Mouse (Mus musculus) heart, embryonic 16.5 days (tissue): Measurements from ENCODE around the gene Pink1. TPM values are rescaled to one million over a fixed set of nuclear protein-coding genes. Genes with fewer than 3 reads are reported as not detected.

Source experiments
- ATAC-seq: fragments of 200-750 bp; cut with Nextera tagmentation; replicated peaks from 2 replicates; pipeline ENCODE4 v1.8.0; 2017; ENCODE audit warnings: moderate number of reproducible peaks; ENCODE audit not compliant: insufficient read depth, low FRiP score; ENCODE audit errors: extremely low read depth
- H3K27ac ChIP-seq: fragments of 300-500 bp; sonication (generic); 2 replicates; pipeline ENCODE4 v1.5.1; 2014; ENCODE audit warnings: mild to moderate bottlenecking, low read length, control low read depth, moderate library complexity
- H3K27me3 ChIP-seq: fragments of 300-500 bp; sonication (generic); 2 replicates; pipeline ENCODE4 v1.6.1; 2014; ENCODE audit warnings: low read length, mixed read lengths; ENCODE audit not compliant: control insufficient read depth, insufficient read depth
- H3K36me3 ChIP-seq: fragments of 300-500 bp; sonication (generic); 2 replicates; pipeline ENCODE4 v1.6.1; 2014; ENCODE audit not compliant: control insufficient read depth, insufficient read depth
- H3K4me1 ChIP-seq: fragments of 300-500 bp; sonication (generic); 2 replicates; pipeline ENCODE4 v1.6.1; 2014; ENCODE audit warnings: low read length, mixed read lengths; ENCODE audit not compliant: control insufficient read depth, insufficient read depth
- H3K4me2 ChIP-seq: fragments of 300-500 bp; sonication (generic); 2 replicates; pipeline ENCODE4 v1.6.1; 2014; ENCODE audit warnings: low read depth, mild to moderate bottlenecking, control low read depth, low read length
- H3K4me3 ChIP-seq: fragments of 300-500 bp; sonication (generic); 2 replicates; pipeline ENCODE4 v1.5.1; 2014; ENCODE audit warnings: mild to moderate bottlenecking, control low read depth, low read length
- H3K9ac ChIP-seq: fragments of 300-500 bp; sonication (generic); 2 replicates; pipeline ENCODE4 v1.6.1; 2014; ENCODE audit warnings: low read length, control low read depth
- H3K9me3 ChIP-seq: fragments of 300-500 bp; sonication (generic); replicated peaks from 2 replicates; pipeline ENCODE4 v1.6.1; 2016; ENCODE audit warnings: low read length; ENCODE audit not compliant: control insufficient read depth
- WGBS: fragments of 180-500 bp; shearing (Covaris S2); extraction: QIAGEN DNeasy Blood & Tissue Kit; methylation state at CpG from one replicate; pipeline ENCODE4 v1.1.7; 2014; 5-methylcytosine and 5-hydroxymethylcytosine counted together
- polyA plus RNA-seq: library from polyadenylated mRNA; unstranded; fragments of >200 nt; fragmentation: Nextera tagmentation; extraction: Ambion mirVana; gene quantifications from 2 replicates; pipeline ENCODE4 v1.2.1, GENCODE M21; 2015

The Pink1 gene
- polyA plus RNA-seq, 1 experiment from 2014 or later = 70.9 TPM

DNA sequence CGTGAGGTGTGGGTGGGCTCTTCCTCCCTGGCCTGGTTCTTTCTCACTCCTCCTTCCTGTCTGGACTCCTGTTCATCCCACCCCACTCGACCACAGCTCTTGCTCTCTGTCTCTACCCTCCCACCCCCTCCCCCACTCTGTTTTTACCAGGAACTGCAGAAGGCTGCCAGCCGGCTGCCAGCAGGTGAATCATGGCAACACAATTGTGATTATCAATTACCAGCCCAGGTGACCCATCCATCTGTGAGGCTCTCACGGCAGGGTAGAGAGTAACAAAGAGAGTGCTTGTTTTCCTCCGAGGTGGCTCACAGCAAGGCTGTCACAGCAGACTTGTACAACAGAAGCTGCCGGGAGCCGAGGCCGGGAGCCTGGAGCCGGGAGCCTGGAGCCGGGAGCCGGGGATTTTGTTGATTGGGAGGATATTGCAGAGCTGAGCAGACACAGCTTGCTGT, 35.3 kb upstream of the Pink1 start:
- no peak for ATAC-seq
- Histone ChIP-seq H3K27ac (no peak overlapping the region), H3K9ac (no peak overlapping the region), H3K4me2 (no peak overlapping the region), H3K4me1 (no peaks in the 10 kb centered on the region), H3K27me3 (peaks cover 7% of the 10 kb centered on the region; the same call in 1 of the 2 replicates), H3K9me3 (no peaks in the 10 kb centered on the region), H3K36me3 (no peaks in the 10 kb centered on the region), H3K4me3 (no peak overlapping the region)
- WGBS = 15% methylated on average over 11 of the region's 11 CpGs

DNA sequence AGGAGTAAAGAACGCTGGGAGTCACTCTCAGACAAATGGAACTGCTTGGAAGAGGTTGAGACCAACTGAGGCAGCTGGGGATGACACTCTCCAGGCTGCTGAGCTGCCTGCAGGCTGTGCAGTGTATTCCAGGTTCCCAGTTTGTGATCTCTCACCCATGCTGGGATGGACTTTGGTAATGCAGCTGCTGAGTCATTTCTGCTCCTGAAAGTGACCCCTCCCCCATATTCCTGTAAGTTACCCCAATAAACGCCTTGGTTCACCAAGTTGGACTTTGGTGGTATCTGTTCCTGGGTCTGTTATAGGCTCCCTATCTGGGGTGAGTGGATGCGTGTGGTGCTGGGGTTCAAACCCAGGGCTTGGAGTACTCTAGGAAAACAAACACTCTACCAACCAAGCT, 32.1 kb upstream of the Pink1 start:
- Histone ChIP-seq H3K4me1 (peaks cover 7% of the 10 kb centered on the region), H3K4me2 (no peak overlapping the region), H3K27ac (no peak overlapping the region), H3K9ac (no peak overlapping the region), H3K27me3 (peaks cover 7% of the 10 kb centered on the region; the same call in 1 of the 2 replicates), H3K36me3 (no peaks in the 10 kb centered on the region), H3K4me3 (no peak overlapping the region), H3K9me3 (no peaks in the 10 kb centered on the region)
- no peak for ATAC-seq
- WGBS = 74% methylated on average over 3 of the region's 3 CpGs

DNA sequence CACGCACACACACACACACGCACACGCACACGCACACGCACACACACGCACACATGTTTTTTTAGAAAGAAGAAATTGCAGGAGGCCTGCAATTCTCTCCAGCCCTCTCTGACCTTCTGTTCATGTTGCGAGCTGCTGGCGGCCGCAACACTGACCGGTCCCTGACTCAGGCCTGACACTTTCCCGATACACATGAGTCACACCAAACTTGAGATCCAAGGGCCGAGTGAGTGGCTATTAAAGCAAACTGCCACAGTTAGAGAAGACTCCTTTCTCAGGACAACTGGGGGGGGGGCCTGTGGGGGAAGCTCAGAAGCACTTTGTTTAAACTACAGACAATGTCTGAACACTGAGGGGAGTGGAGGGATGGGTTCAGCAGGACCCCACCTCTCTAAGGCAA, 30.4 kb upstream of the Pink1 start:
- ATAC-seq = no peak
- H3K27me3 ChIP-seq = peaks cover 5% of the 10 kb centered on the region
- no peak overlapping the region for H3K27ac ChIP-seq
- 85% methylated on average over 12 of the region's 12 CpGs for WGBS
- H3K36me3 ChIP-seq = no peaks in the 10 kb centered on the region
- no peak overlapping the region for H3K4me3 ChIP-seq
- no peak overlapping the region for H3K9ac ChIP-seq
- peaks cover 7% of the 10 kb centered on the region for H3K4me1 ChIP-seq
- no peak overlapping the region for H3K4me2 ChIP-seq
- peaks cover under 1% of the 10 kb centered on the region; the same call in 1 of the 2 replicates for H3K9me3 ChIP-seq

DNA sequence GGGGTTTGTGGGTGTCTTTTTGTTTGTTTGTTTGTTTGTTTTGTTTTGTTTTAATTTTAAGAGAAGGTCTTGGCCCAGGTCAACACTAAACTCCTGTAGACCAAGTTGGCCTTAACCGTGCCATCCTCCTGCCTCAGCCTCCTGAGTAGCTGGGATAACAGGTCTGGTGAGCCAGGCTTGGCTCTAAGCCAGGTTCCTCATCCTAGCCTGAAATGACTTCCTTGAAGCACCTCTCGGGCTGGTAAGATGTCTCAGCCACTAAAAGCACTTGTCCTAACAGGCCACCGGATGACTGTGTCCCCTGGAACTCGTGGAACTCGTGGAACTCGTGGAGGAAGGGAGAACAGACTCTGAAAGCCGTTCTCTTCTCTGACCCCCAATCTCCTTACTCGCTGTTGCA, 30.0 kb upstream of the Pink1 start:
- no peak for ATAC-seq
- no peak overlapping the region for H3K27ac ChIP-seq
- peaks cover 5% of the 10 kb centered on the region for H3K27me3 ChIP-seq
- peaks cover 7% of the 10 kb centered on the region for H3K4me1 ChIP-seq
- H3K4me2 ChIP-seq = no peak overlapping the region
- WGBS = 80% methylated on average over 8 of the region's 8 CpGs
- peaks cover 4% of the 10 kb centered on the region; the same call in 1 of the 2 replicates for H3K9me3 ChIP-seq
- H3K9ac ChIP-seq = no peak overlapping the region
- H3K36me3 ChIP-seq = no peaks in the 10 kb centered on the region
- no peak overlapping the region for H3K4me3 ChIP-seq

DNA sequence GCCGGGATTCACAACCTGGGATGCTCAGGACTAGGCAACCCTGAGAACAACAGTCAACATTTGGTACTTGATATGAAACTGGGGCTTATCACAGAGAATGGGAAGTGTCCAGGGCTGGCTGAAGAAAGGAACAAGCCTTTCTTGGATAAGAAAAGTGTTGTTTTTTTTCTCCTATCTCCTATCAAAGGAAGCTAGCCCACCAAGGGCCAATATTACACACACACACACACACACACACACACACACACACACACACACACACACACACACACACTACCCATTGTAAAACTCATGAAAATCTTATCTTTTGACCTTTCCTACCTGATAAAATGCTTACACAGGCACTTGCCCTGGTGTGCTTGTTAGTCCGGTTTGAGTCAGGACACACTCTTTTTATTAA, 29.4 kb upstream of the Pink1 start:
- no peak overlapping the region for H3K27ac ChIP-seq
- H3K4me1 ChIP-seq = peaks cover 7% of the 10 kb centered on the region
- H3K4me2 ChIP-seq = no peak overlapping the region
- no peak overlapping the region for H3K4me3 ChIP-seq
- no peak for ATAC-seq
- H3K36me3 ChIP-seq = no peaks in the 10 kb centered on the region
- H3K9ac ChIP-seq = no peak overlapping the region
- 64% methylated on average over 2 of the region's 2 CpGs for WGBS
- no peaks in the 10 kb centered on the region; the same call in 1 of the 2 replicates for H3K27me3 ChIP-seq
- H3K9me3 ChIP-seq = peaks cover 4% of the 10 kb centered on the region; the same call in 1 of the 2 replicates

DNA sequence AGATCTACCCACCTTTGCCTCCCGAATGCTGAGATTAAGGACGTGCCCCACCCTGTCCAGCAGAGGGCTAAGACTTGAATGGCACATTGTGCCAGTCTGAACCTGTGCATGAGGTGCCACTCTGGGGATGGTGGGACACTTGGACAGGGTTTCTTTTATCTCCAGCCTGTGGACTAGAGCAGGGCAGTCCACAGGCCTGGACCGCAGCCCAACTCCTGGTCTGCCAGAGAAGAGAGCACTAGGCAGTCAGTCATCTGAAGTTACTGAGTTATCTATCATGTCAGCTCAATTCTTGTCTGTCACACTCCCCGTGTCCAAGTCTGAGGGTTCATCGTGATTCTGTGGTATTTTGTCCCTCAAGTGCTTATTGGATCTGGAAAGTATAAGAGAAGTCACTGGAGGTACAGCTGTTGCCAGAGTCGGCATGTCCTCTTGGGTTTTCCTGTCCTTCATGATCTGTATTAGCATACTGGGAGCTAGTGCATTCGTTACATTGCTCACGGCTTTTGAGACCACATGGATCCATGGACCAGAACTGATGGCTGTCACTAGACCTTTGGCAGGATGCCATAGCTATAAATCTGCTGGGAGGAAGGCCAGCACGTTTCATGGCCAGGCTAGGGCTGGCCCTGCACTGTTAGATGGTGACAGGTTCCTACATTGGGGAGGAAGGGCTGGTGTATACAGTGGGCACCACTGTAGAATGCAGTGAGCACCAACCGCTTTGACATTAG, 27.5 kb upstream of the Pink1 start:
- peak; percentile 41; the same call in 1 of the 2 replicates for ATAC-seq
- peaks cover 4% of the 10 kb centered on the region; the same call in 1 of the 2 replicates for H3K9me3 ChIP-seq
- no peaks in the 10 kb centered on the region; the same call in 1 of the 2 replicates for H3K27me3 ChIP-seq
- peaks cover 7% of the 10 kb centered on the region for H3K4me1 ChIP-seq
- WGBS = 56% methylated on average over 10 of the region's 10 CpGs
- H3K4me2 ChIP-seq = no peak overlapping the region
- H3K9ac ChIP-seq = no peak overlapping the region
- no peak overlapping the region for H3K27ac ChIP-seq
- no peaks in the 10 kb centered on the region for H3K36me3 ChIP-seq
- H3K4me3 ChIP-seq = no peak overlapping the region

DNA sequence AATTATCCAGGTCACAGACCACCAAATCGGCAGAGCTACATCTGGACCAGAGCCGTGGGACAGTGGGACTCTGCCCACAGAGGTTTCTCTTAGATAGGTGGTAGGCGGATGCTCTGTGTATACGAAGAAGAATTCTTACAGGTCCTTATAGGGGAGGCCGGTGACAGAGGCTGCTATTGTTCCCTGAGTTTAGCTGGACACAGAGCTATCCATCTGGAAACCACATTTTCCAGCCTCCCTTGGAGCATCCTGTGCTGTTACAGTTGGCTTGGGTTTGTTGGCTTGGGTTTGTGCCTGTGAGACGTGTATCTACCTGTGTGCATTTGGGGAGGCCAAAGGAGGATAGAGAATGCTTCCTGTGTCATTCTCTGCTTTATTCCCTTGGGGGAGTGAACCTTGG, 26.6 kb upstream of the Pink1 start:
- peaks cover 4% of the 10 kb centered on the region; the same call in 1 of the 2 replicates for H3K9me3 ChIP-seq
- H3K27me3 ChIP-seq = no peaks in the 10 kb centered on the region; the same call in 1 of the 2 replicates
- ATAC-seq = no peak
- H3K4me2 ChIP-seq = no peak overlapping the region
- no peak overlapping the region for H3K9ac ChIP-seq
- no peak overlapping the region for H3K27ac ChIP-seq
- no peak overlapping the region for H3K4me3 ChIP-seq
- 84% methylated on average over 6 of the region's 6 CpGs for WGBS
- H3K4me1 ChIP-seq = peaks cover 7% of the 10 kb centered on the region
- no peaks in the 10 kb centered on the region for H3K36me3 ChIP-seq

DNA sequence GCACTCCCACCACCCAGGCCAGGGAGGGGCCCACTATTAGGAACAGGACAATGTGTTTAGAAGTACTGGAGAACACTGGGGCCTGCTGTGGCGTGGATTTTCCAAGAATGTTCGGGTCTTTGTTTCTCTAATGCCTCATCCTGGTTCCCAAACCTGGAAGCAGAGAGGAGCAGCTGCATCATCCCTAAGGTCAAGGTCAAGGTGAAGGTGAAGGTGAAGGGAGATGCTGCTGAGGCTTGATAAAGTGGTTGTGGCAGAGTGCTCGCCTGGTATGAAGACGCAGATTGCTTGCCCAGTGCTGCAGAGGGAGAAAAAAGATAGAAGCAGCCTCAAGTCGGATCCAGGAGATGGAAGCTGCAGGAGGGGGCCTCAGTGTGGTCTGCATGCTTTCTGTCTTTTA, 25.7 kb upstream of the Pink1 start:
- peaks cover 4% of the 10 kb centered on the region; the same call in 1 of the 2 replicates for H3K9me3 ChIP-seq
- peaks cover 7% of the 10 kb centered on the region for H3K4me1 ChIP-seq
- no peak for ATAC-seq
- H3K9ac ChIP-seq = no peak overlapping the region
- H3K27me3 ChIP-seq = no peaks in the 10 kb centered on the region; the same call in 1 of the 2 replicates
- WGBS = 88% methylated on average over 5 of the region's 5 CpGs
- H3K36me3 ChIP-seq = no peaks in the 10 kb centered on the region
- H3K4me3 ChIP-seq = no peak overlapping the region
- no peak overlapping the region for H3K4me2 ChIP-seq
- no peak overlapping the region for H3K27ac ChIP-seq

DNA sequence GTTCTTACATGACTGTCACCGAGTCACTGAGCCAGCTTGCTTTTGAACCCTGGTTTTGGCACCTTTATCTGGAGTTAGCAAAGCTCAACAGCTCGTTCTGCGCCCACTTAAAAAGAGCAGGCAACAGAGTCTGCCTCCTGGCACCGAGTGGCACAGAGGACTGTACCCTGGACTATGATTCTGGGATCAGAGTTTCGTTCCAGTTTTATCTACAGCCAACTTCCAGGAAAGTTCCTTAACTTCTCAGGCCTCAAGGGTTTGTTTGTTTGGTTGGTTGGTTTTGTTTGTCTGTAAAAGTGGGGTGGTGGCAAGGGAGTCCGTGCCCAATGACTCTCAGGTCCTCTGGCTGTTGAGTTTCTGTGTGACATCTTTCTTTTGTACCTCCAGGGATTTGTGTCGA, 22.6 kb upstream of the Pink1 start:
- ATAC-seq = no peak
- 72% methylated on average over 7 of the region's 7 CpGs for WGBS

More for the DNA sequence above, 22.6 kb upstream of the Pink1 start:
- no peak overlapping the region for H3K9ac ChIP-seq
- no peak overlapping the region for H3K4me3 ChIP-seq
- H3K36me3 ChIP-seq = no peaks in the 10 kb centered on the region
- no peak overlapping the region for H3K4me2 ChIP-seq
- H3K9me3 ChIP-seq = peaks cover 4% of the 10 kb centered on the region; the same call in 1 of the 2 replicates
- no peak overlapping the region for H3K27ac ChIP-seq
- peaks cover 5% of the 10 kb centered on the region for H3K4me1 ChIP-seq
- H3K27me3 ChIP-seq = no peaks in the 10 kb centered on the region; the same call in 1 of the 2 replicates
